Mouse (Mus musculus): ENCODE measurements around the gene Best3. TPM values are rescaled to one million over a fixed set of nuclear protein-coding genes. Genes with fewer than 3 reads are reported as not detected.

The Best3 gene
- polyA plus RNA-seq, 1 experiment from 2014 or later, result 2.2 TPM

DNA sequence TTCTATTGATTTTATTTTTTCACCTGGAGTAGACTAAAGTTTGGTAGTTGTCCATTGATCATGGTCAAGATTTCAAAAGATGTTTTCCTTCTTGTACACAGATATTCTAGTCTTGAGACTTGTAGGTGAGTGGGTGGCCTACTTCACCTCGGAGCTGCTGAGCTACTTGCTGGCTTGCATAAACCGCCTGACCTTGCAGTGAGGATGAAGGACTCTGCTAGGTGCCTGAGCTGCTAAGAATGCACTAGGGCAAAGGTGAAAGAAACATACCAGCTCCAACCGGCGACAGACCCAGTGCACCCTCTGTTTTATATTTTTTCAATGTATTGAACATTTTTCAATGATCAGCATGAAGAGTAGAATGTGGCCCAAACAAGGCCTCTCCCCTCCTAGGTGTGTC lies 5.8 kb upstream of the Best3 start:
- no peak overlapping the region for H3K27ac ChIP-seq (replicated peaks)
- no peaks in the 10 kb centered on the region for H3K36me3 ChIP-seq
- no peaks in the 10 kb centered on the region for H3K9me3 ChIP-seq (replicated peaks)
- WGBS, result 80% methylated on average over 4 of the region's 4 CpGs
- H3K4me2 ChIP-seq (replicated peaks), result no peak overlapping the region
- H3K9ac ChIP-seq, result no peak overlapping the region
- ATAC-seq (ENCODE audit: insufficient number of reproducible peaks, low FRiP score, low TSS enrichment, low read depth), result no peak
- no peak overlapping the region for H3K4me3 ChIP-seq (replicated peaks)
- no peaks in the 10 kb centered on the region for H3K4me1 ChIP-seq
- H3K27me3 ChIP-seq, result no peaks in the 10 kb centered on the region

DNA sequence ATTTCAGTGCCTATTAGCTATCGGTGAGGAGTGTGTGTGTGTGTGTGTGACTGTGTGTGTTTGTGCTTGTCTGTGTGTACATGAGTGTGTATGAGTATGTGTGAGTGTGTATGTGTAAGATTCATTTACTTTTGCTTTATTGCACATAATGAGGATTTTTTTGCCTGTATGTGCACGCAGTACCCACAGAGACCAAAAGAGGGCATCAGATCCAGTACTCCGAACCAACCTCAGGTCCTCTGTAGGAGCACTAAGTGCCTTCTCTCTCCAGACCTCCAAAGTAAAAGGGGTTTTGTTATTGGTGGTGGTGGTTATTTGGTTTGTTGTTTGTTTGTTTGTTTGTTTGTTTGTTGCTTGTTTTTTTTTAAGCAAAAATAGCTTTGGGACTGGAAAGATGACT lies 5.2 kb upstream of the Best3 start:
- no peak overlapping the region for H3K4me2 ChIP-seq (replicated peaks)
- H3K9ac ChIP-seq, result no peak overlapping the region
- H3K4me1 ChIP-seq, result no peaks in the 10 kb centered on the region
- WGBS, result 85% methylated on average over 3 of the region's 3 CpGs
- no peak for ATAC-seq (ENCODE audit: insufficient number of reproducible peaks, low FRiP score, low TSS enrichment, low read depth)
- no peak overlapping the region for H3K4me3 ChIP-seq (replicated peaks)
- H3K27ac ChIP-seq (replicated peaks), result no peak overlapping the region
- H3K36me3 ChIP-seq, result no peaks in the 10 kb centered on the region
- no peaks in the 10 kb centered on the region for H3K27me3 ChIP-seq
- no peaks in the 10 kb centered on the region for H3K9me3 ChIP-seq (replicated peaks)

DNA sequence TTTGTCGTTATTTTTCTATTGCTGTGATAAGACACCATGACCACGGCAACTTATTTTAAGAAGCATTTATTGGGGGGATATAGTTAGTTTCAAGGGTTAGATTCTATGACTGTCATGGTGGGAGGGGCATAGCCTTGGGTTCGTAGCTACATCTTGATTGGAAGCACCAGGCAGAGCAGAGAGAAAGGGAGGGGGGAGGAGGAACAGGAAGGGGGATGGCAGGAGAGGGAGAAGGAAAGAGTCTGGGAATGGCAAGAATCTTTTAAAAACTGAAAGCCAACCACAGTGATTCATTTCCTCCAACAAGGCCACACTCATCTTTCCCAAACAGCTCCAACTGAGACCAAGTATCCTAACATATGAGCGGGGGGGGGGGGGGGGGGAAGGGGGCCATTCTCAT lies 3.6 kb upstream of the Best3 start:
- H3K4me3 ChIP-seq (replicated peaks), result no peak overlapping the region
- no peaks in the 10 kb centered on the region for H3K4me1 ChIP-seq
- WGBS, result 66% methylated on average over 4 of the region's 4 CpGs
- no peaks in the 10 kb centered on the region for H3K36me3 ChIP-seq
- H3K4me2 ChIP-seq (replicated peaks), result no peak overlapping the region
- ATAC-seq (ENCODE audit: insufficient number of reproducible peaks, low FRiP score, low TSS enrichment, low read depth), result no peak
- no peaks in the 10 kb centered on the region for H3K27me3 ChIP-seq
- no peaks in the 10 kb centered on the region for H3K9me3 ChIP-seq (replicated peaks)
- no peak overlapping the region for H3K9ac ChIP-seq
- H3K27ac ChIP-seq (replicated peaks), result no peak overlapping the region

DNA sequence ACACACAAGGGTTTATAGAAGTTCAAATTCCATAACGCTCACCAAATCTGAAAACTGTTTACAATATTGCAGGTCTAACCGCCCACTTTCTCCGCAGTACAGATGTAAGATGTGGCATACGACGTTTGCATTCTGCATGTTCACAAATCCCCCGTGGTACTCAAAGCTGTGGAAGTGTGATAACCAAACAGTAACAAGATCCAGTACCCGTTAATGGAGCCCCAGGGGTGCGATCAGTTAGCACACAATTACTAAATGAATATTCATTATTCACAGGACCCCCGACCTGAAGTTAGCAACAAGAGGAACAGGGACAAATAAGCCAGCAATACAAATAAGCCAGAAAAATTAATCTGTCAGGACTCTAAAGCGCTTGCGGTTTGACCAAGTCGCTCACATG lies 1.3 kb upstream of the Best3 start:
- Histone ChIP-seq H3K9me3 (replicated peaks) (no peaks in the 10 kb centered on the region), H3K36me3 (no peaks in the 10 kb centered on the region), H3K27ac (replicated peaks) (no peak overlapping the region), H3K9ac (no peak overlapping the region), H3K4me3 (replicated peaks) (no peak overlapping the region), H3K4me2 (replicated peaks) (no peak overlapping the region), H3K4me1 (no peaks in the 10 kb centered on the region), H3K27me3 (no peaks in the 10 kb centered on the region)
- 73% methylated on average over 12 of the region's 12 CpGs for WGBS
- ATAC-seq (ENCODE audit: insufficient number of reproducible peaks, low FRiP score, low TSS enrichment, low read depth), result no peak

DNA sequence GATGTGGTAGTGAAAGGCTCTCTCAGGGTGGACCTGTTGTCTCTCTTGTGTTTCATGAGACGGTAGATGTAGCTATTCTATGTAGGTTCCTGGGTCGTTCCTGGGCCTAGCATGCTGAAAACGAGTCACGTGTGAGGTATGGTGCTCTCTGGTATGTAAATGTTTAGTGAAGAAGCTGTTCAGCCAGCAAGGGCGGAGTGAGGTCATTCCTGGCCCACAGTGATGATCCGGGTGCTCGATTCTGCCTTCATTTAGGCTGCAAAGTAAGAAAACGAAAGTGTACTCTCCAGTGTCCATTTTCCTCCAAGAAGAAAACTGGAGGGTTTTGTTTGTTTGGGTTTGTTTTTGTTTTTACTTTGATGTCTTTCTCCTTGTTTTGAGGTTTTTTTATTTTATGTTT lies 7.9 kb downstream of the Best3 start:
- ATAC-seq (ENCODE audit: insufficient number of reproducible peaks, low FRiP score, low TSS enrichment, low read depth), result no peak
- Histone ChIP-seq H3K9ac (no peak overlapping the region), H3K9me3 (replicated peaks) (no peaks in the 10 kb centered on the region), H3K4me2 (replicated peaks) (no peak overlapping the region), H3K4me3 (replicated peaks) (no peak overlapping the region), H3K4me1 (no peaks in the 10 kb centered on the region), H3K27me3 (no peaks in the 10 kb centered on the region), H3K27ac (replicated peaks) (no peak overlapping the region), H3K36me3 (no peaks in the 10 kb centered on the region)
- 86% methylated on average over 8 of the region's 8 CpGs for WGBS

DNA sequence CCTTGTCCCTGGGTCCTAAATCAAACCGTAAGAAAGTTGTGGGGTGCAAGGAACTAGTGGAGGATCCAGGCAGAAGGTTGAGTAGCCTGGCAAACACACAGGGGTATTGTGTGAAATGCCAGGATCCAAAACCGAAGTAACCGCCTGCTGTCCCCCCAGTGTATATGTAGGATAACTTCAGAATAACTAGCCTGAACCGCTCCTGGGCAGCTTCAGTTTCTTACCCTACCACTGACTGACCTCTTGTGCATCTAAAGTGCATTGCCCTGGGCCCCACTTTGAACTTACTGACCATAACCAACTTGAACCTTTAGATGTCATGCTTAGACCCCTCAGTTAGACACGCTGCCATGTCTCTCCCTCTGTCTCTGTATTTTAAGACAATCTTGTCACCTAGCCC lies 9.0 kb downstream of the Best3 start:
- Histone ChIP-seq H3K4me3 (replicated peaks) (no peak overlapping the region), H3K9me3 (replicated peaks) (no peaks in the 10 kb centered on the region), H3K4me2 (replicated peaks) (no peak overlapping the region), H3K9ac (no peak overlapping the region), H3K27me3 (no peaks in the 10 kb centered on the region), H3K27ac (replicated peaks) (no peak overlapping the region), H3K36me3 (no peaks in the 10 kb centered on the region), H3K4me1 (no peaks in the 10 kb centered on the region)
- ATAC-seq (ENCODE audit: insufficient number of reproducible peaks, low FRiP score, low TSS enrichment, low read depth), result no peak
- WGBS, result 64% methylated on average over 5 of the region's 5 CpGs

DNA sequence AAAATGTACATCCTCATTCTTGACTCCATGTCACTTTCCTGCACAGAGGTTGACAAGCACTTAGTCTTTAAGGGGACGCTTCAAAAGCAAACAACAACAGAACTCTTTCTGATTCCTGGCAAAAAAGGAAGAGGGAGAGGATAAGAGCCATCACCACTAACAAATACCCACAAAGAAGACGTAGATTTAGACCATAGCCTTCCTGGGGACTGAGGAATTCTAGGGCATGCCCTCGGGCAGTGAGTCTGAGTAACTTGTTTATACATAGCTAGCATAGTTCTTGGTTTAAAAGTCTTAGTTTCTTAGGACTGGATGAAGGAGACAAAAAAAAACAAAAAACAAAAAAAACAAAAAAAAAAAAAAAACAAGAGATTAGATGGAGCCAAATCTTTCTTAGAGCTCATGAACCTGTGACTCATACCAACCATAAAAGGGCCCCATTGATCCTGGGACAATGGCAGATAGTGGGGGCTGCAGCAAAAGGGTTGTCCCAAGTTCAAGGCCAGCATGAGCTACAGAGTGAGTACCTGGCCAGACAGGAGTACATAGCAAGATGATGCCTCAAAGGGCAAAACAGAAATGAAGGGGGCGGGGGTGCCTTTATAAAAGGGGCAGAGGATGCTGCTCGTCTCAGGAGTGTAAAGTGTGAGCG lies 9.6 kb downstream of the Best3 start:
- H3K27ac ChIP-seq (replicated peaks), result no peak overlapping the region
- no peaks in the 10 kb centered on the region for H3K4me1 ChIP-seq
- H3K9ac ChIP-seq, result no peak overlapping the region
- H3K36me3 ChIP-seq, result no peaks in the 10 kb centered on the region
- H3K4me2 ChIP-seq (replicated peaks), result no peak overlapping the region
- 52% methylated on average over 6 of the region's 6 CpGs for WGBS
- no peaks in the 10 kb centered on the region for H3K27me3 ChIP-seq
- no peak overlapping the region for H3K4me3 ChIP-seq (replicated peaks)
- H3K9me3 ChIP-seq (replicated peaks), result no peaks in the 10 kb centered on the region
- no peak for ATAC-seq (ENCODE audit: insufficient number of reproducible peaks, low FRiP score, low TSS enrichment, low read depth)

DNA sequence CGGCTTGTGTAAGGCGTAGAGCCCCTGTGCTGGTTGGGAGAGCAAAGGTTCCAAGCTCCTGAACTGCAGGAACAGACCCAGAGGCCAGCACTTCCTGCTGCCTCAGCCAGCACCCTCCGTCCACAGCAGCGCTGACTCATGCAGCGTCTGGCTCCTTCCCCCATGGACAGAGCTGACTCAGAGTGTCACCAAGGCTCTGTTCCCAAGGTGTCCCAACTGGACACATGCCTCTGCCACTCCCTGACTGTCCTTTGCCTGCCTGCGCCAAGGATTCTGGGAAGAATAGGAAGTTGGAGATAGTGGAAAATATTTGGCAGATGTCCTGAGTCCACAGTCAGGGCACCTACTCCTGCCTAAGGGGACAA lies 10.1 kb downstream of the Best3 start:
- H3K27ac ChIP-seq (replicated peaks), result no peak overlapping the region
- no peak overlapping the region for H3K9ac ChIP-seq
- 72% methylated on average over 6 of the region's 6 CpGs for WGBS
- no peak overlapping the region for H3K4me3 ChIP-seq (replicated peaks)
- no peaks in the 10 kb centered on the region for H3K9me3 ChIP-seq (replicated peaks)
- no peaks in the 10 kb centered on the region for H3K36me3 ChIP-seq
- H3K4me2 ChIP-seq (replicated peaks), result no peak overlapping the region
- no peak for ATAC-seq (ENCODE audit: insufficient number of reproducible peaks, low FRiP score, low TSS enrichment, low read depth)
- H3K4me1 ChIP-seq, result no peaks in the 10 kb centered on the region
- H3K27me3 ChIP-seq, result no peaks in the 10 kb centered on the region

DNA sequence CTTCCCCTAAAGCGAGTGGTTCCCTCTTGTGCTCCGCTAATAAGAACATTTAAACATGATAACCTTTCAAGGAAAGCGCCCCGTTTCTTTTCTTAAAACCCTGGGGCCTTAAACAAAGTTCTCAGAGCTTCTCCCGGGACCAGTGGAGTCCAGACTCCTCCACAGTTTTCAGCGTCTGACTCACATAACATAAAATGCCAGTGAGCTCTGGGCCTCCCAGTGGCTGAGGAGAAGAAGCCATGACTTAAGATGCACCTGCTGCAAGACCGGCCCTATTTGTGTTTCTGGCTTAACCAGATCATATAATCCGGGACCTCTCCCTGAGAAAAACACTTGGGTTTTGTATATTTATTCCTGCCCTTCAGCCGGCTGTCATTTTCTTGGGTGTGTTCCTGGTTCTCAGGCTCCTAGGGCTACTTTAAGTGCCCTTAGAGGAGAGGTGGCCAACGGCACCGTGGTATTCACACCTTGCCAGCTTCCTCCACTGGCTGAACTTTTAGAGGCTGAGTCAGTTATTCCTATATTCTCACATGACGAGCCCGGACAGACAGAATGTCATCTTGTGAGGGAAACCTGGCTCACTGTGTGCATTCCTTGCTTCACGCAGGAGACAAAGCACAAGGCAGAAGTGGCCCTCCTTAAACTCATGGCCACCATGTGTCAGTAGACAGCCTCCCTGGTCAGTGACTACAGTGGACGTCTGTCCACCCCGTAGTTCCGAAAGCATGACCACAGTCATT lies 12.8 kb downstream of the Best3 start:
- Histone ChIP-seq H3K4me2 (replicated peaks) (no peak overlapping the region), H3K27ac (replicated peaks) (no peak overlapping the region), H3K9ac (no peak overlapping the region), H3K36me3 (no peaks in the 10 kb centered on the region), H3K4me1 (no peaks in the 10 kb centered on the region), H3K4me3 (replicated peaks) (no peak overlapping the region), H3K27me3 (no peaks in the 10 kb centered on the region), H3K9me3 (replicated peaks) (no peaks in the 10 kb centered on the region)
- ATAC-seq (ENCODE audit: insufficient number of reproducible peaks, low FRiP score, low TSS enrichment, low read depth), result no peak
- WGBS, result 75% methylated on average over 17 of the region's 17 CpGs

DNA sequence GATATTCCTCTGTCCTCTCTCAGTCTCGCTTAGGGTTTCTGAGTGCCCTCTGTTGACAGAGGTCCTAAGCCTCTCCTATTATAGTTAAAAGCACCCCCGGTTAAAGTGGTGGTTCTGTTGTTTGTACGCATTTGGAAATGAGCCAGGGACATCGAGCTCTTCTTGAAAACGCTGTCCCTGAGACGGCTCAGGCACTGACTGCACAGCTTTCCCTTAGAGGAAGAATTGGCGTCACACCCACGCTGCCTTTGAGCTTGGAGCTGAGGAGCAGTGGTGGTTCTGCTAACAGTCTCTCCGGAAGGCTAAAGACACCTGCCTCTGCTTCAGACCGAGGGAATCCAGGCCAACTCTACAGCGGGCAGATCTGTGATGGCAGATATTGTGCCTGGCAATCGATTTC lies 14.9 kb downstream of the Best3 start:
- no peak overlapping the region for H3K4me2 ChIP-seq (replicated peaks)
- no peaks in the 10 kb centered on the region for H3K36me3 ChIP-seq
- H3K27me3 ChIP-seq, result no peaks in the 10 kb centered on the region
- H3K9me3 ChIP-seq (replicated peaks), result no peaks in the 10 kb centered on the region
- no peak overlapping the region for H3K4me3 ChIP-seq (replicated peaks)
- H3K4me1 ChIP-seq, result peaks cover 4% of the 10 kb centered on the region; the same call in 1 of the 2 replicates
- H3K9ac ChIP-seq, result no peak overlapping the region
- ATAC-seq (ENCODE audit: insufficient number of reproducible peaks, low FRiP score, low TSS enrichment, low read depth), result 0 out of 2 replicates have a peak, but pooled peaks have one; percentile 29
- H3K27ac ChIP-seq (replicated peaks), result no peak overlapping the region
- 48% methylated on average over 12 of the region's 12 CpGs for WGBS

DNA sequence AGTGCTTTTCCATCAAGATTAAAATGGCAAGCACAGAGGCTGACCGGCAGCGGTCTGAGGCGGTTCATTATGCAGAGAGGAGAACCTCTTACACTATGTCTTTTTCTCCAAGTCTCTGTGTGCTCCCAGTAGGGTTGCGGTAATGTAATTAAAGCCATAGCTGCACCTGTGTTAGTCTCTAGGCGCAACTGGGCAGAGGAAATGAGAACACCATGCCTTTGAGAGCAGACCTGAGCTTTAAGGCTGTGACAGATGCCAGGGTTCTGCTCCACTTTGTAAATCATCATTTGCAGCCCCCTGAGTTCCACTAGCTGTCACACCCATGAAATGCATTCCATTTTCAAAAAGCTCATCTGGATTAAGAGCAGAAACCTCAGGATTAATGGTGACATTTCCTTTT lies 18.6 kb downstream of the Best3 start:
- no peaks in the 10 kb centered on the region for H3K27me3 ChIP-seq
- H3K4me1 ChIP-seq, result peaks cover 4% of the 10 kb centered on the region; the same call in 1 of the 2 replicates
- no peak for ATAC-seq (ENCODE audit: insufficient number of reproducible peaks, low FRiP score, low TSS enrichment, low read depth)
- no peaks in the 10 kb centered on the region for H3K36me3 ChIP-seq
- 55% methylated on average over 5 of the region's 5 CpGs for WGBS
- H3K4me2 ChIP-seq (replicated peaks), result no peak overlapping the region
- no peak overlapping the region for H3K4me3 ChIP-seq (replicated peaks)
- no peak overlapping the region for H3K9ac ChIP-seq
- H3K9me3 ChIP-seq (replicated peaks), result no peaks in the 10 kb centered on the region
- no peak overlapping the region for H3K27ac ChIP-seq (replicated peaks)
